Mouse (Mus musculus) CH12.LX (cell line): ENCODE data around the gene Rreb1. TPM values are rescaled to one million over a fixed set of nuclear protein-coding genes. Genes with fewer than 3 reads are reported as not detected.

Experiments used
- DNase-seq: peaks from one replicate; pipeline ENCODE4 v3.0.0-alpha.2; 2013; ENCODE audit errors: extremely low read depth
- H3K27ac ChIP-seq: 2 replicates; pipeline ENCODE4 v1.5.1; 2012; ENCODE audit warnings: low read depth, mild to moderate bottlenecking, control low read depth, moderate library complexity; ENCODE audit not compliant: insufficient read depth
- H3K27me3 ChIP-seq: replicated peaks from 2 replicates; pipeline ENCODE3; 2012; ENCODE audit warnings: inconsistent platforms
- H3K36me3 ChIP-seq, 2 experiments: replicated peaks in 1 of 2; 2 replicates each; pipeline versions ENCODE3 to v1.6.1; 2012; ENCODE audit warnings: inconsistent platforms in 1 of 2, low read length in 1 of 2, mild to moderate bottlenecking in 1 of 2, mixed read lengths in 1 of 2, moderate library complexity in 1 of 2; ENCODE audit not compliant: control insufficient read depth in 1 of 2, insufficient read depth in 1 of 2
- H3K4me1 ChIP-seq, 2 experiments: 2 replicates each; pipeline ENCODE4 v1.6.1; 2012; ENCODE audit warnings: inconsistent platforms in 1 of 2, moderate library complexity in 1 of 2; ENCODE audit not compliant: insufficient read depth in 2 of 2, control insufficient read depth in 1 of 2
- H3K4me2 ChIP-seq: 2 replicates; pipeline ENCODE4 v1.6.1; 2012; ENCODE audit warnings: low read depth, mild to moderate bottlenecking, control low read depth; ENCODE audit not compliant: poor library complexity, insufficient read depth, severe bottlenecking
- H3K4me3 ChIP-seq, 3 experiments: fragments of 150-350 bp in 1 of 3; sonication (generic) in 1 of 3; replicated peaks in 1 of 3; 2 replicates each; pipeline versions ENCODE3 to v1.5.1; 2011 to 2012; ENCODE audit warnings: low read depth in 2 of 3, low read length in 2 of 3, mild to moderate bottlenecking in 2 of 3, moderate library complexity in 2 of 3, control low read depth in 1 of 3, improper control_type of control experiment in 1 of 3, inconsistent platforms in 1 of 3, mixed read lengths in 1 of 3; ENCODE audit not compliant: poor library complexity in 1 of 3
- H3K79me2 ChIP-seq: replicated peaks from 2 replicates; pipeline ENCODE4 v1.6.1; 2012; ENCODE audit warnings: mild to moderate bottlenecking, moderate library complexity; ENCODE audit not compliant: control insufficient read depth, poor library complexity, insufficient read depth, severe bottlenecking; ENCODE audit errors: extremely low read depth
- H3K9ac ChIP-seq: 2 replicates; pipeline ENCODE4 v1.6.1; 2012; ENCODE audit warnings: low read depth, mild to moderate bottlenecking, control low read depth, moderate library complexity; ENCODE audit not compliant: insufficient read depth
- H3K9me3 ChIP-seq: replicated peaks from 2 replicates; pipeline ENCODE3; 2012; ENCODE audit warnings: low read length, inconsistent platforms, mixed read lengths
- CHD1 ChIP-seq: IDR thresholded peaks from 2 replicates; pipeline ENCODE4 v1.6.1; 2012; ENCODE audit warnings: low read depth, low read length, improper control_type of control experiment, inconsistent platforms
- ELF1 ChIP-seq: IDR thresholded peaks from 2 replicates; pipeline ENCODE4 v1.6.1; 2014; ENCODE audit warnings: low read depth, mild to moderate bottlenecking, inconsistent platforms, low read length, improper control_type of control experiment
- GABPA ChIP-seq: IDR thresholded peaks from 2 replicates; pipeline ENCODE4 v1.6.1; 2012; ENCODE audit warnings: low read depth, low read length, improper control_type of control experiment, inconsistent platforms; ENCODE audit not compliant: insufficient replicate concordance
- HCFC1 ChIP-seq: IDR thresholded peaks from 2 replicates; pipeline ENCODE4 v1.6.1; 2012; ENCODE audit warnings: low read depth, mild to moderate bottlenecking, inconsistent platforms, low read length, improper control_type of control experiment
- JUND ChIP-seq: conservative IDR thresholded peaks from 2 replicates; pipeline ENCODE4 v1.6.1; 2011; ENCODE audit warnings: low read depth, low read length, improper control_type of control experiment
- MAFK ChIP-seq: IDR thresholded peaks from 2 replicates; pipeline ENCODE4 v1.6.1; 2011; ENCODE audit warnings: low read length, improper control_type of control experiment; ENCODE audit not compliant: insufficient replicate concordance
- MAX ChIP-seq: IDR thresholded peaks from 2 replicates; pipeline ENCODE4 v1.6.1; 2011; ENCODE audit warnings: low read length, improper control_type of control experiment
- MAZ ChIP-seq: IDR thresholded peaks from 2 replicates; pipeline ENCODE4 v1.6.1; 2012; ENCODE audit warnings: low read depth, mild to moderate bottlenecking, inconsistent platforms, low read length, improper control_type of control experiment, moderate library complexity
- MEF2A ChIP-seq: IDR thresholded peaks from 2 replicates; pipeline ENCODE4 v1.6.1; 2014; ENCODE audit warnings: low read depth, mild to moderate bottlenecking, inconsistent platforms, low read length, improper control_type of control experiment, borderline replicate concordance
- MXI1 ChIP-seq: IDR thresholded peaks from 2 replicates; pipeline ENCODE4 v1.6.1; 2011; ENCODE audit warnings: mild to moderate bottlenecking, low read depth, low read length, improper control_type of control experiment
- MYC ChIP-seq: IDR thresholded peaks from 2 replicates; pipeline ENCODE4 v1.6.1; 2011; ENCODE audit warnings: low read depth, mild to moderate bottlenecking, improper control_type of control experiment, low read length
- NELFE ChIP-seq: IDR thresholded peaks from 2 replicates; pipeline ENCODE4 v1.6.1; 2011; ENCODE audit warnings: low read depth, low read length, improper control_type of control experiment
- POLR2A ChIP-seq: IDR thresholded peaks from 2 replicates; pipeline ENCODE4 v1.6.1; 2011; ENCODE audit warnings: low read depth, mild to moderate bottlenecking, improper control_type of control experiment, low read length
- POLR2AphosphoS2 ChIP-seq: IDR thresholded peaks from 2 replicates; pipeline ENCODE4 v1.6.1; 2011; ENCODE audit warnings: low read depth, low read length, improper control_type of control experiment
- RAD21 ChIP-seq: IDR thresholded peaks from 2 replicates; pipeline ENCODE4 v1.6.1; 2011; ENCODE audit warnings: low read depth, mild to moderate bottlenecking, low read length, improper control_type of control experiment, moderate library complexity
- RCOR1 ChIP-seq: conservative IDR thresholded peaks from 2 replicates; pipeline ENCODE4 v1.6.1; 2012; ENCODE audit warnings: low read depth, mild to moderate bottlenecking, inconsistent platforms, low read length, improper control_type of control experiment
- SIN3A ChIP-seq: IDR thresholded peaks from 2 replicates; pipeline ENCODE4 v1.6.1; 2012; ENCODE audit warnings: low read length, improper control_type of control experiment, inconsistent platforms
- TBP ChIP-seq: conservative IDR thresholded peaks from 2 replicates; pipeline ENCODE4 v1.6.1; 2011; ENCODE audit warnings: low read depth, low read length, improper control_type of control experiment
- TCF12 ChIP-seq: IDR thresholded peaks from 2 replicates; pipeline ENCODE4 v1.6.1; 2014; ENCODE audit warnings: low read depth, mild to moderate bottlenecking, inconsistent platforms, low read length, improper control_type of control experiment
- ZC3H11A ChIP-seq: IDR thresholded peaks from 2 replicates; pipeline ENCODE4 v1.6.1; 2012; ENCODE audit warnings: low read depth, mild to moderate bottlenecking, inconsistent platforms, low read length, improper control_type of control experiment
- ZKSCAN1 ChIP-seq: IDR thresholded peaks from 2 replicates; pipeline ENCODE4 v1.6.1; 2012; ENCODE audit warnings: low read depth, inconsistent platforms, low read length, improper control_type of control experiment, borderline replicate concordance
- ZNF384 ChIP-seq: IDR thresholded peaks from 2 replicates; pipeline ENCODE4 v1.6.1; 2012; ENCODE audit warnings: low read depth, low read length, improper control_type of control experiment, inconsistent platforms
- dilution Hi-C: fragments of 300-500 bp; cut with MboI; formaldehyde crosslinking; loops from 2 replicates; pipeline ENCODE4 v1.14.3; 2020; ENCODE audit warnings: low sequenced_read_pairs; ENCODE audit not compliant: extremely low pct_unique_long_range_greater_than_20kb, extremely low pct_ligation_motif_present
- in situ Hi-C: fragments of 300-500 bp; cut with MboI; formaldehyde crosslinking; loops from 3 replicates; pipeline ENCODE4 v1.14.3; 2019; ENCODE audit warnings: low sequenced_read_pairs, low pct_ligation_motif_present, low pct_unique_long_range_greater_than_20kb, mixed read lengths
- polyA plus RNA-seq: library from polyadenylated mRNA; unstranded; fragments of >175 nt; gene quantifications from 2 replicates; pipeline ENCODE4 v1.2.1, GENCODE M21; 2012; ENCODE audit warnings: low read depth; ENCODE audit not compliant: insufficient read length
- total RNA-seq, 2 experiments: library from RNA; depleted of rRNA; stranded (reverse); fragments of 300-350 nt in 1 of 2; fragments of >200 nt in 1 of 2; gene quantifications; 2 replicates each; pipeline ENCODE4 v1.2.3; 2012 to 2014

The Rreb1 gene
- total and polyA plus RNA-seq, 3 experiments: 1.0 to 10.2 (median 5.3) TPM

GRCm38 (mm10) chr13:37989701-37990100 is 211.5 kb downstream of the Rreb1 start:
- no peak for DNase-seq
- peaks cover 3 to 27% of the 10 kb centered on the region in 2 experiments for H3K4me1 ChIP-seq
- no peaks in the 10 kb centered on the region for H3K27me3 ChIP-seq
- H3K4me2 ChIP-seq: no peak overlapping the region
- no peaks in the 10 kb centered on the region for H3K9me3 ChIP-seq
- no peak overlapping the region for H3K9ac ChIP-seq
- H3K79me2 ChIP-seq: peaks cover 78% of the 10 kb centered on the region
- in situ Hi-C loops: no loop called here
- H3K27ac ChIP-seq: peak overlapping the region; percentile 21; the same call in 1 of the 2 replicates
- H3K4me3 ChIP-seq: no peak overlapping the region
- no peak for TF ChIP-seq MYC
- TF ChIP-seq MEF2A: no peak
- no peak for TF ChIP-seq NELFE
- TF ChIP-seq ZC3H11A: no peak
- no peak for TF ChIP-seq TCF12
- no peak for TF ChIP-seq RCOR1
- TF ChIP-seq ZKSCAN1: no peak
- TF ChIP-seq MXI1: no peak
- no peak for TF ChIP-seq CHD1
- no peak for TF ChIP-seq HCFC1
- TF ChIP-seq POLR2A: no peak
- TF ChIP-seq TBP: no peak
- no peak for TF ChIP-seq JUND
- no peak for TF ChIP-seq MAFK
- TF ChIP-seq RAD21: no peak
- TF ChIP-seq SIN3A: no peak
- no peak for TF ChIP-seq GABPA
- dilution Hi-C loops: no loop called here
- peaks cover 53 to 66% of the 10 kb centered on the region in 2 experiments for H3K36me3 ChIP-seq

GRCm38 (mm10) chr13:37992638-37993371 is 214.6 kb downstream of the Rreb1 start:
- H3K9me3 ChIP-seq: peaks cover 5% of the 10 kb centered on the region
- H3K9ac ChIP-seq: peak overlapping the region; percentile 99
- peaks cover 29 to 36% of the 10 kb centered on the region in 2 experiments for H3K36me3 ChIP-seq
- peaks cover 3 to 29% of the 10 kb centered on the region in 2 experiments for H3K4me1 ChIP-seq
- H3K4me3 ChIP-seq: peak overlapping the region; percentile 83 to 97 (median 94)
- in situ Hi-C loops (no loop called here), dilution Hi-C loops (no loop called here)
- no peak for DNase-seq
- no peak overlapping the region for H3K27ac ChIP-seq
- peak overlapping the region; percentile 18; the same call in 1 of the 2 replicates for H3K4me2 ChIP-seq
- TF ChIP-seq GABPA (no peak), ELF1 (no peak), SIN3A (no peak; the same call in 1 of the 2 replicates), ZNF384 (no peak), MAFK (no peak), MAZ (no peak), MAX (peak; percentile 39; the same call in 1 of the 2 replicates), MYC (peak; percentile 73; the same call in 1 of the 2 replicates), MXI1 (peak; percentile 24; the same call in 1 of the 2 replicates), RCOR1 (no peak), POLR2AphosphoS2 (no peak)
- TF ChIP-seq, all 38 proteins: peak for 3
- H3K27me3 ChIP-seq: no peaks in the 10 kb centered on the region
- H3K79me2 ChIP-seq: peaks cover 55% of the 10 kb centered on the region
